Mouse (Mus musculus) cerebellum, adult 2 months (tissue): ENCODE results near the gene Ube2o.

ENCODE experiments used
- CTCF ChIP-seq: fragments of 200-500 bp; IDR thresholded peaks from 2 replicates; pipeline ENCODE4 v1.5.1; 2011; ENCODE audit warnings: low read depth, mild to moderate bottlenecking, control low read depth, low read length, moderate library complexity, borderline replicate concordance; ENCODE audit not compliant: insufficient read depth
- POLR2A ChIP-seq: fragments of 200-500 bp; IDR thresholded peaks from 2 replicates; pipeline ENCODE4 v1.6.1; 2011; ENCODE audit warnings: low read length, control low read depth, borderline replicate concordance; ENCODE audit not compliant: insufficient read depth

DNA sequence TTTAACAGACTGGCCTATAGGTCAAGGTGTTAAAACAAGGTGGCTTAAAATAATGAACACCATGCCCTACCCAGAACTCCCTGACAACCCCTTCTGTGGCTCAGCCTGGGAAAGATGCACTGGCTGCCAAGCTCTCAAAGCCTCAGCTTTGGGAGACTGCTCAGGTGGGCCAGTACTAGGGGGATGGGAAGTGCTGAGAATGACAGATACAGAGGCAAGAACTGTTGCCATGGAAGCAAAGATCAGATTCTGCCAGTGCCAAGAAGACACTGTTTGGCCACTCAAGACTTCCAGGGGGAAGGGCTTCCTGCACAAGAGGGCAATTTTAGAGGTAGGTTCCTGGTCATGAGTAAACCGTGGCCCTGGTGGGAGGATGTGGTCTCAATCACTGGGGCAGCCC, 25.7 kb downstream of the Ube2o start:
- TF ChIP-seq CTCF = no peak
- no peak for TF ChIP-seq POLR2A
